Mouse (Mus musculus): Measurements from ENCODE around the gene Cfap157. TPM values are rescaled to one million over a fixed set of nuclear protein-coding genes. Genes with fewer than 3 reads are reported as not detected.
A peak's percentile ranks its signal among the peaks of the same experiment; 100 is the strongest.

Cfap157 gene
- polyA plus RNA-seq, 1 experiment: not detected

DNA sequence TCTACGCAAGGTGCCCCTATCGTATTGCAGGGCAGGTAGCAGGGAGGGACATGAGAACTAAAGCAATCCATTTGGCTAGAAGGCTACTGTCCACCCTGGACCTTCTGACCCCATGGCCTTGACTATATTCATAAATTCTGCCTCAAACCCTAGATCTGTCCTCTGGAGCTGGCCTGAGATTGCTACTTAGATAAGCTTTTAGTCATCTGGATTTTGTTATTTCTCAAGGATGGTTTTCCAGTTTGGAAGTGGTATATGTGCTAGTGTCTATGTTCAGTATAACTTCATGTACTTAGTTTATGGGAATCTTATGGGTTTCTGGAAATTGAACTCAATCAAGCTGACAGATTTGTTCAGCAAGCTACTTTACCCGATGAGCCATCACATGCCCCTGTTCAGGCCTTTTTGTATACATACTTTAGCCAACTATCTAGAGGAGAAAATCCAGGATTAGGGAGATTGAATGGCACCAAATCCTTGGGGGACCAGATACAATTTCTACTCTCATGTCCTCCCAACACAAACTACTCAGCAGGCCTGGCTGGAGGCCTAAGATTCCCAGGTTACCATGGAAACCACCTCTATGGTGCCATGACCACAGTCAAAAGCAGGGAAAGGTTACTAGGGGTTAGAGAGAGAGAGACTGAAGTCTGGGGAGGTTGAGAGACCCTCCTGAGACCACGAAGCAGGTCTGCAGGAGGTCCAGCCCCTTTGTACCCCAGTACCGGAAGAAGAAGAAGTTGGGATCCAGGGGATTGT lies 14.7 kb downstream of the Cfap157 start:
- Histone ChIP-seq H3K4me1 (peaks cover 61% of the 10 kb centered on the region), H3K36me3 (replicated peaks; ENCODE audit: low read length) (no peaks in the 10 kb centered on the region)
- no peak for TF ChIP-seq FLI1 (IDR thresholded peaks at IDR 0.05; ENCODE audit: low read length)
- no peak; the same call in 2 of the 3 replicates for TF ChIP-seq GATA1 (IDR thresholded peaks at IDR 0.05; ENCODE audit: borderline replicate concordance, low read length)

DNA sequence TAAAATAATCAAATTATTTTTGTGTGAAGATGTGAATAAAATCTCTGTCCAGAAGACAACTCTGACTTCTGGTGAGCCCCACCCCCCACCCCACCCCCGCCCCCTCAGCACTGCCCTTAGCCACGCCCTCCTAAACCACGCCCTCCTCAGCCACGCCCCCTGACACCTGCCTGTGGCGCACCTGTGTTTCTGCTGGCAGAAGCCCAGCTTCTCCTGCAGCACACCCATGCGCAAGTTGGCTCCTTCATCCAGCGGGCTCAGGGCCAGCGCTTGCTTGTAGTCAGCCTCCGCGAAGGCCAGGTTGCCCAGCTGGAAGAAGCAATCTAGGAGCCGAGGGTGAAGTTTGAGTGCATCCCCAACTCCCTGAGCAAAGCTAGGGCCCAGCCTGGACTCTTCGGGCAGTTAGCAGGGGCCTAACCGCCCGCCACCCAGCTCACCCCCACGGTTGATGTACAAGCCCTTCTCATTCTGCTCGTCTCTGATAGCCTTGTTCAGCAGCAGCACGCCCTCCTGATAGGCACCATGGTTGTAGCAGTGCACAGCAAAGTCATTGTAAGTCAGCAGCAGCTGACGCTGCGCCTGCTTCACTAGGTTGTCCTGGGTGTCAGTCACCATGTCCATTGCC lies 15.5 kb downstream of the Cfap157 start:
- no peak for TF ChIP-seq FLI1 (IDR thresholded peaks at IDR 0.05; ENCODE audit: low read length)
- TF ChIP-seq GATA1 (IDR thresholded peaks at IDR 0.05; ENCODE audit: borderline replicate concordance, low read length): no peak
- H3K36me3 ChIP-seq (replicated peaks; ENCODE audit: low read length): no peaks in the 10 kb centered on the region
- H3K4me1 ChIP-seq: peaks cover 58% of the 10 kb centered on the region
- H3K27me3 ChIP-seq (replicated peaks): peaks cover 34% of the 10 kb centered on the region
- H3K4me3 ChIP-seq (replicated peaks): peak overlapping the region; percentile 75
- H3K9me3 ChIP-seq: no peaks in the 10 kb centered on the region

More for the DNA sequence above, 14.7 kb downstream of the Cfap157 start:
- Histone ChIP-seq H3K4me3 (replicated peaks) (peak overlapping the region; percentile 75), H3K27me3 (replicated peaks) (peaks cover 37% of the 10 kb centered on the region), H3K9me3 (no peaks in the 10 kb centered on the region)

GRCm38 (mm10) chr2:32767241-32767640 lies 17.0 kb downstream of the Cfap157 start:
- Histone ChIP-seq H3K4me3 (replicated peaks) (no peak overlapping the region), H3K27me3 (replicated peaks) (peaks cover 31% of the 10 kb centered on the region), H3K4me1 (peaks cover 58% of the 10 kb centered on the region), H3K9me3 (no peaks in the 10 kb centered on the region), H3K36me3 (replicated peaks; ENCODE audit: low read length) (peaks cover 11% of the 10 kb centered on the region)
- TF ChIP-seq GATA1 (IDR thresholded peaks at IDR 0.05; ENCODE audit: borderline replicate concordance, low read length) (no peak), FLI1 (IDR thresholded peaks at IDR 0.05; ENCODE audit: low read length) (no peak)

DNA sequence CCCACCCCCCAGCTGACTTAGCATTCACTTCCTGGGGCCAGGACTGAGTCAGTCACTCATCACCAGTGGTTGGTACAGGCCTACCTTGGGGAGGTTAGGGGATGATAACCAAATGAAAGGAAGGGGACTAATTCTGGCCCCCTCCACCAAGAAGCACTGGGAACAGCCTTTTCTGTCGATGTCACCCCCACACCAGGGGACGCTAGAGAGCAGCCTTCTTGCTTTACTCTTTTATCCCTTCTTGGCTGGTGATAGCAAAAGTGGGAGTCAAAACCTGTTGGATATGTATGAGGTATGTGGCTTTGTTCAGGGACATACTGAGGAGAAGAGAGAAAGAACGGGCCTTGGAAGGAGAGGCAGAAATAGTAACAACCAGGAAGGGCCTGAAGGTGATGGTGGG lies 20.9 kb downstream of the Cfap157 start:
- Histone ChIP-seq H3K27me3 (replicated peaks) (peaks cover 14% of the 10 kb centered on the region), H3K4me3 (replicated peaks) (no peak overlapping the region), H3K4me1 (peaks cover 33% of the 10 kb centered on the region), H3K36me3 (replicated peaks; ENCODE audit: low read length) (peaks cover 47% of the 10 kb centered on the region), H3K9me3 (no peaks in the 10 kb centered on the region)
- TF ChIP-seq FLI1 (IDR thresholded peaks at IDR 0.05; ENCODE audit: low read length) (no peak), GATA1 (IDR thresholded peaks at IDR 0.05; ENCODE audit: borderline replicate concordance, low read length) (no peak)

DNA sequence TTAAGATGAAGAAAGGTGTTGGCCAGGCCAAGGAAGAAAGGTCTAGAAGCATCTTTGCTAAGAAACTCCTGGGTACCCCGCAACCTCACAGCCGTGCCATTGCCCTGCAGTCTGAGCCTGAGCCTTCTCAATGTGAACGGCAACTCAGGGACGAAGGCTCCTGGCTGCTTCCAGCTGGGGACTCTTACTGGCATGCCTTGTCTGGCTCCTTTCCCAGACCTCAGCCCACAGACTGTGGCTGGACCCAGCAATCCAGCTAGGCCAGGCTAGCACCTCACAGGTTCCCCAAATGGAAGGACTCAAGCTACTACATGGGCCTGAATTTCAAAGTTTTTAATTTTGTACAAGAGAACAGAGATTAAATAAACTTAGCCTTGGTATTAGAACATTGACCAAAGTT lies 22.4 kb downstream of the Cfap157 start:
- Histone ChIP-seq H3K4me3 (replicated peaks) (no peak overlapping the region), H3K27me3 (replicated peaks) (peaks cover 9% of the 10 kb centered on the region), H3K4me1 (peaks cover 26% of the 10 kb centered on the region), H3K36me3 (replicated peaks; ENCODE audit: low read length) (peaks cover 47% of the 10 kb centered on the region), H3K9me3 (no peaks in the 10 kb centered on the region)
- no peak for TF ChIP-seq GATA1 (IDR thresholded peaks at IDR 0.05; ENCODE audit: borderline replicate concordance, low read length)
- no peak for TF ChIP-seq FLI1 (IDR thresholded peaks at IDR 0.05; ENCODE audit: low read length)

- Histone ChIP-seq H3K4me3 (replicated peaks) (peak overlapping the region; percentile 28), H3K4me1 (peaks cover 25% of the 10 kb centered on the region), H3K27me3 (replicated peaks) (peaks cover 9% of the 10 kb centered on the region), H3K9me3 (no peaks in the 10 kb centered on the region), H3K36me3 (replicated peaks; ENCODE audit: low read length) (peaks cover 47% of the 10 kb centered on the region)
- TF ChIP-seq FLI1 (IDR thresholded peaks at IDR 0.05; ENCODE audit: low read length) (no peak), GATA1 (IDR thresholded peaks at IDR 0.05; ENCODE audit: borderline replicate concordance, low read length) (no peak)
These were observed 22.9 kb downstream of the Cfap157 start for GRCm38 (mm10) chr2:32761361-32761760.

DNA sequence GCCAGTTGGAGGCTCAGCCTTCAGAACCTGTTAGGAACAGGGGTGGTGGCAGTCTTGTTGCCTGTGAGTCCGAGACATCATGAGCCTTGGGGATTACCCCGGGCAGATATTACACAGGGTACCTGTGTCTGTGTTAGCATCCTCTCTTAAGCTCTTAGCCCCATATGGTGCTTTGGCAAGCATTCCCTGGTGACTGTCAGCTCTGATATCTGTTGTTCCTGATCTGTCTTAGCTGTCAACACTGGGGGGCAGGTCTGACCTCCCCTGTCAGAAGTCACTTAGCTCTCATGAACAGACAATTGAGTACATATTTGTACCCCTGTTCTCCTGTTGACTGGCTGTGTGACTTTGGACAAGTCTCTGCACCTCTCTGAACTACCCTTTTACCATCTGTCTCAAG lies 25.2 kb downstream of the Cfap157 start:
- peaks cover 57% of the 10 kb centered on the region for H3K36me3 ChIP-seq (replicated peaks; ENCODE audit: low read length)
- H3K4me3 ChIP-seq (replicated peaks): no peak overlapping the region
- peaks cover 32% of the 10 kb centered on the region for H3K4me1 ChIP-seq
- no peaks in the 10 kb centered on the region for H3K27me3 ChIP-seq (replicated peaks)
- TF ChIP-seq GATA1 (IDR thresholded peaks at IDR 0.05; ENCODE audit: borderline replicate concordance, low read length) (no peak), FLI1 (IDR thresholded peaks at IDR 0.05; ENCODE audit: low read length) (no peak)
- no peaks in the 10 kb centered on the region for H3K9me3 ChIP-seq

DNA sequence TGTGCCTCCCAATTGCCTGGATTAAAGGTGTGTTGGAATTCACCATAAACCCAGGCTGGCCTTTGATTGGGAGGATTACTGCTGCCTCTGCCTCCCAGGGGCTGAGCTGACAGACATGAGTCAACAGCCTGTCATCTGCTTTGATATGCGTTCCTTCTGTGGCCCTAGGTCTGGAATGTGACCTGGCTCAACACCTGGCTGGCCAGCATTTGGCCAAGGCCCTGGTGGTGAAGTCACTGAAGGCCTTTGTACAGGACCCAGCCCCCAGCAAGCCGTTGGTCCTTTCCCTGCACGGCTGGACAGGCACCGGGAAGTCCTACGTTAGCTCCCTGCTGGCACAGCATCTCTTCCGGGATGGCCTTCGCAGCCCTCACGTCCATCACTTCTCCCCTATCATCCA lies 25.7 kb downstream of the Cfap157 start:
- TF ChIP-seq GATA1 (IDR thresholded peaks at IDR 0.05; ENCODE audit: borderline replicate concordance, low read length) (no peak), FLI1 (IDR thresholded peaks at IDR 0.05; ENCODE audit: low read length) (no peak)
- Histone ChIP-seq H3K36me3 (replicated peaks; ENCODE audit: low read length) (peaks cover 61% of the 10 kb centered on the region), H3K9me3 (no peaks in the 10 kb centered on the region), H3K27me3 (replicated peaks) (no peaks in the 10 kb centered on the region), H3K4me3 (replicated peaks) (no peak overlapping the region), H3K4me1 (peaks cover 31% of the 10 kb centered on the region)

DNA sequence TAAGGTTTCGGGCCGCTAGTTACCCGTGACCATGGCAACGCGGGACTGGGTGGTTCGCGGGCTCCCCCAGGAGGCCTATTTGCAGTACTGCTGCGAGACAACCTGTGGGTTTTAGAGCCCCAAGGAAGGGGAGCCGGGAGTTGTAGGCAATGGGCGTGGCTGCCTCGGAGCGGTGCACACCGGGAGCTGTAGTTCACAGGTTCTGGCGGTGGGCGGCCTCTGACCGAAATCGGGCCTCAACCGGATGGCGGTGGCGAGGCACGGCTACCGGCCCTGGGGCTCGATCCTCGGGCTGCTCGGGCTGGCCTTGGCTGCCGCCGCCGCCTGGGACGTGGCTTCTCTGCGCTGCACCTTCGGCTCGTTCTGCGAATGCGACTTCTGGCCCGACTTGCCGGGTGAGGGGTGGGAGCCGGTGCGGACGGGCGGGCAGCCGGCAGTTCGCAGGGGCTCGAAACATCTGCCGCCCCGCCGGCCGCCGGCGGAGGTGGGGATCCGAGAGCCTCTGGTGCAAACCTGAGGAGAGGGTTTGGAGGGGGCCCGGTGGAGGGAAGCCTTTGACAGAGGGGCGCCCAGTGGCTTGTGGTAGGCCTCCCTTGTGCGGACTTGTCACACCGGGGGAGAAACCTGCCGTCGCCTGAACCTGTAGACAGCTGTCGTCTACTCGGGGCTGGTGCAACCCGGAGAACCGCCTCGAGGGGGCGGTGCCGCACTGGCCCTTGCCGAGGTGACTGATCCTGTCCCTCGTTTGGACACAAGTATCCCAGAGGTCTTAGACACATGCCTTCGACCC lies 27.0 kb downstream of the Cfap157 start, which contains the start of gene Tor2a:
TSS of gene Tor2a (plus strand) at position 179 of the 790 bp plus-strand sequence.
- no peaks in the 10 kb centered on the region for H3K9me3 ChIP-seq
- TF ChIP-seq FLI1 (IDR thresholded peaks at IDR 0.05; ENCODE audit: low read length): no peak
- H3K4me3 ChIP-seq (replicated peaks): peak within 1 kb of the TSS; percentile 97
- H3K27me3 ChIP-seq (replicated peaks): no peaks in the 10 kb centered on the region
- H3K36me3 ChIP-seq (replicated peaks; ENCODE audit: low read length): peaks cover 62% of the 10 kb centered on the region
- H3K4me1 ChIP-seq: peaks cover 33% of the 10 kb centered on the region

All from megakaryocyte, embryonic 14.5 days (primary cell).